Mouse (Mus musculus): ENCODE data around the gene Brpf1.

Brpf1 gene

DNA sequence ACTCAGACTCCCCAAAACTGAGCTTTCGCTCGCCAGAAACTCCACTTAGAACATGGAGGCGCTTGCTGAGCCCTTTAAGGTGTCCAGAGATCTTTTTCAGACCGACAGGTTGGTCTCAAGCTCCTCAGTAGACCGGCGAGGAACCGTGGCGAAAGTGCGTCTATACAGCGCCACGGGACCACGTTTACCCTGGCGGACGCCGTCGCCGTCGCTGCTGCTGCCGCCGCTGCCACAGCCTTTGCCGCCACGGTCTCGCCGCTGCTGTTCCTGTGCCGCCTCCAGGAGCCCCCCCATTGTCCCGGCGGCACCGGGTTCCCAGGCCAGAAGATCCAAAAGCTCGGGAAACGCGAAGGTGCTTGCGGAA, at the start of gene Brpf1:
TSS of gene Brpf1 (plus strand) at position 152 of the 364 bp plus-strand sequence.
- DNase-seq = no peak

DNA sequence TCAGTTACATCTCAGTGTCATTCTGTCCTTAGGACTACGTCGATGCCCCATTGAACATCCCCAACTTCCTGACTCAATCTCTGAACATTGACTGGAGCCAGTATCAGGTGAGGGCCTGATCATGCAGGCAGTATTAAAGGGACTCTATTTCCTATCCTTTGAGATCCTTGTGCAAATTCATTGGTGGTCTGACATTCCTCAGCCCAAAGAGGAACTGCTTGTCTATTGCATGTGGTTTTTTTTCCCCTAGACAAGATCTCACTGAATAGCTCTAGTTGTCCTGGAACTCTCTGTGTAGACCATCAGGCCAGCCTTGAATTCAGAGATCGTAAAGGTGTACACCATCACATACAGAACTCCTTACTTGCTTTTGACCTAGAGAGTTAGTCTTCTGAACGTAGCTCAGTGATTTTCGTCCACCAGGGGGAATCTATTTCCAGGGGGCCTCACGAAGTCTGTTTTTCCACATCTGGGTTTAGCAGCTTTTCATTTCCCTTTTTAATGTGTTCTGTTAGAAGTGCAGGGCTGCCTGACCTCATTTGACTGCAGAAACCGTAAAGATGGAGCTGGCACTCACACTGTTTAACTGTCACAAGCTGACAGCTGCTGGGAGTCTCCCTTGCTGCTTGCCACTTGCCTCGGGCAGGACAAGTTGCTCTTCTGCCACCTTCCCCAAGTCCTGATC, 45.6 kb upstream of the Brpf1 start:
- DNase-seq = no peak

DNA sequence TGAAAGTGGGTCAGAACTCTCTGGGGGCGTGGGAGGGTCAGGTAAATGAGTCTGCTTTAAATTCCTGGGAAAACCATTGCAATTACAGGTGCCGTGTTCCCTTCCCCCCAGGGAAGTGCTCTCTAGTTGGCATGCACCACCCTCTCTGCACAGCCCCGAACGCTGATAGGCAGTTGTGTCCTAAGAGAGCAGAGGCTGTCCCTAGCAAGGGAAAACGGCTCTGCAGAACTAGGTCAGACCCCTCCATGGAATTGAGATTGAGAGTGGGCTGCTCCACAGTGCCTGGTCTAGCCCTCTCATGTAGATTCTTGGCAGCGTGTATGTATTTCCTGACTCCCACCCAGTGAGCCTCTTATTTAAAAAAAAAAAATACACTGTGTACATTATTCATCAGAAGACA, 43.4 kb upstream of the Brpf1 start:
- no peak for DNase-seq

DNA sequence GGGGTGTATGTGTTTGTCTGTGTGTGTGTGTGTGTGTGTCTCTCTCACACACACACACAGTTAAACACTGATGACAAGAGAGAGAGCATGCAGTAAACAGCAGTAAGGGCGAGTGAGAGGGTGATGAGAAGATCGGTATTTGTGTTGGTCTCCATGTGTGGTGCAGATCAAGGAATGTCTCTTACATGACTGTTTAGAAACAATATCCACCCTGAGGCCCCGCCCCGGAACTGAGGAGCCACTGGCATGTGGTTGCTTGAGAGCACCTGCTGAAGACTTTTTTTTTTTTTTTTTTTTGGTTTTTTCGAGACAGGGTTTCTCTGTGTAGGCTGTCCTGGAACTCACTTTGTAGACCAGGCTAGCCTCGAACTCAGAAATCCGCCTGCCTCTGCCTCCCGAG, 42.5 kb upstream of the Brpf1 start:
- no peak for DNase-seq

DNA sequence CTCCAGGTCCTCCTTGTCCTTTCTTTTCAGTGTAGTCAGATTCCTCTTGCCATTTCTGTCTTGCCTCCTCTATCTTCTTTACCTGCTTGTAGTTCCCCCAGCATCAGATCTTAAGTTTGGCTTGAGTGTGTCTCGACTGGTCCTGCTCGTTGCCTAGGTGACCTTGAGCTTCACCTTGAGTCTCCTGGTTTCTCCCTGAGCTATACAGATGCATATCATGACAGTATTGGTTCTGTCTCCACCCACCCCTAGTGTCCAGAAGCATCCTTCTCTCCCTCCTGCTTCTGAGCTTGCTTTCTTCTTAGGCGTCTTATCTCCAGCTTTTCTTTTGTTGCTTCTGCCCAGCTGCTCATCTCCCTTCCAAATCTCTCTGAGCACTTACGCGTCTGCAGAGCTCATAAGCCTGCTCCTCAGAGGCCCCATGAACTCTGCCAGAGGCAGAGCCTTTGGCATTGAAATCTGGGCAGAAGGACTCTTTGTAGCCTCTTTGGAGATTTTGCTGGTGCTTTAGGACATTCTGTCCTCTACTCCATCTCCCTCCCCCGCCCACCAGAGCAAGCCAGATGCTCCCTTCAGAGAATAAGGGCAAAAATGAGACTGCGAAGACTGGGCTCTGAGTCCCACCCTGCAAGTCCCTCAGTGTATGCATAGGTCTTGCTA, 39.8 kb upstream of the Brpf1 start:
- DNase-seq = no peak

DNA sequence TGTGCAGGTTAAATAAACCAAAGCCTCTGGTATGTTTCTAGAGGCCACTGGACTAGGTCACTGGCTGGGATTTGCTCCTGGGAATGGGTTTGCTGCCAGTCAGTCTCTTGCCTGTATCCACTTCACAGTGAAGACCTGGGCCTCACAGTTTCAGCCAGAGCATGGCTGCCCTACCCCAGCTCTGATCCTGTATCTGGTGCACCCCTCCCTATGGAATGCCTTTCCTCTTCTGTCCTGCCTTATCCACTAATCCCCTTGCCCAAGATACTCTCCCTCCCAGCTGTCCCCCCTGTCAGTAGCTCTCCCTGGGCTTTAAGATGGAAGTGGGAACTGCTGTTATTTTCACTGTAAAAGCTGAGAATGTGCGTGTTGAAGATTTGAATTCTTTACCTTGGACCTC, 38.9 kb upstream of the Brpf1 start:
- DNase-seq = no peak

DNA sequence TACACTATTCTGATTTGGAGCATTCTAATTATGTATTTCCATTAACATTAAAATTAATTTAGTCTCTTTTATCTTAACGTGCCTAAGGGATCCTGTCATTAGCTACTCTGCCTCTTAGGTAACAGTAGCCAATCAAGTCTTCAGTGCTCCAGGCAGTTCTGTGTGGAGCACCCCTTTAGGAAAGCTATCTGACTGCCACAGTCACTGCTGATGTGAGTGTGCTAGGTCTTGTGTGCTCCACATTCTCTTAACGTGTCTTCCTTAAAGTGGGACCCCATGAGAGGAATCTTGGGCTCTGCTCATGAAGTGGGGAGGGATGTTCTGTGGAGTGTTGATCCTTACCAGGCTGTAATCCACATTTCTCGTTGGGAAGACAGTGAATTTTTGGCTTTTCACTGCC, 34.6 kb upstream of the Brpf1 start:
- DNase-seq = no peak

DNA sequence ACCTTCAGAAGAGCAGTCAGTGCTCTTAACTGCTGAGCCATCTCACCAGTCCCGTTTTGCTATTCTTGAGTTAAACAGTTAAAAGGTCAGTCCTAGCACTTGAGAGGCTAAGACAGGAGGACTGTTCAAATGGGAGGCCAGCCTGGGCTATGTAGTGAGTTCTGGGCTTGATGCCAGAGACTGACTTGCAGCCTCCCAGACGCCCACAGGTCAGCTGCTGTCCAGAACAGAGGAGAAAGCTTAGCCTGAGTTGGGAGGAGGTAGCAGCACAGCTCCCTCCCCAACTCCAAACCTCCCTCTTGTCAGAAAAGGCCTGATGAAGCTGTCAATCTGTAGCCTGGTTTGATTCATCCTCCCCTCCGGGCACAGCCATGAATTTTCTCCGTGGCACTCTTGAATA, 30.1 kb upstream of the Brpf1 start:
- no peak for DNase-seq

DNA sequence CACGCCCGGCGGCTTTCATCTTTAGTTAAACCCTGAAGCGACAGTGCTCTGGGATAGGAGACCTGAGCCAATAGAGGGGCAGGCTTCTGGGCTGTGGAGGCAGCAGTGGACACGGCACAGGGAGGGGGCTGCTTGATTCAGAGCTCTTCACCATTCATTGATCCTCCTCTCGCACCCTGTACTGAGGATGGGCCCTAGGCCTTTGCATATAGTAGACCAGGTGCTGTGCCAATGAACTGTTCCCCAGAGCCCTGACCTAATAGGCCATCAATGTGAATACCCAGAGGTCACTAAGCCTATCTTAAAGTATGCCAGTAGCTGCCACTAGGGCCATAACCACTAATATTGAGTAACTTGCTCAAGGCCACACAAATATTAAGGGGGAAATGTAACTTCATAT, 25.3 kb upstream of the Brpf1 start:
- DNase-seq = no peak

DNA sequence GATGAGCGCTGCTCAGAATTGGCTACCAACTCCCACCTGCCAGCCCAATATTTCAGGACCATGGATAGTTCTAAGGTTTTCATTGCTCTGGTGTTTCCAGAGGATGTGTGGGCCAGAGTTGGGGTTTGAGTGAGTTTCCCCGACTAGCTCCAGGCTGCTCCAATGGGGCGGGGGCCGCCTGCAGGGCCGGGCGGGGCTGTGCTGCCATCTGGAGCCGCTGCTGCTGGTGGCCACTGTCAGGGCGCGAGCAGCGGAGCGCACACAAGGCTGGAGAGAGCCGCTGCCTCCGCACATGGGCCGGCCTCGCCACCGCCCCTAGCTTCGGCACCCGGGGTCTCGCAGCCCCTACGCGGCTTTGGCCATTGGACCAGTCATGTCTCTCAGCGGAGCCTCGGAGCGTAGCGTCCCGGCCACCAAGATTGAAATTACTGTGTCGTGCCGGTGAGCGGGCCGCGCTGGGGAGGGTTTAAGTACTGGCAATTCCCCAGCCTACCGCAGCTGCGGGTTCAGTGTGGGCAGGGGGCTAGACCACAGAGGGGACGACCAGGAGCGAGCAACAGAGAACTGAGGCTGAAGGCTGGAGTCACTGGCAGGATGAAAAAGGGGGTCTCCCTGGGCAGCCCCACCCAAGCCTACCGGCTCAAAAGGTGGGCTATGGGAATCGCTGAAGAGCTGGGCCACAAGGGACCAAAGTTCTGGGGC, 24.7 kb upstream of the Brpf1 start, which contains the start of gene Cpne9:
TSS of gene Cpne9 (plus strand) at position 207 of the 702 bp plus-strand sequence.
- DNase-seq = no peak

DNA sequence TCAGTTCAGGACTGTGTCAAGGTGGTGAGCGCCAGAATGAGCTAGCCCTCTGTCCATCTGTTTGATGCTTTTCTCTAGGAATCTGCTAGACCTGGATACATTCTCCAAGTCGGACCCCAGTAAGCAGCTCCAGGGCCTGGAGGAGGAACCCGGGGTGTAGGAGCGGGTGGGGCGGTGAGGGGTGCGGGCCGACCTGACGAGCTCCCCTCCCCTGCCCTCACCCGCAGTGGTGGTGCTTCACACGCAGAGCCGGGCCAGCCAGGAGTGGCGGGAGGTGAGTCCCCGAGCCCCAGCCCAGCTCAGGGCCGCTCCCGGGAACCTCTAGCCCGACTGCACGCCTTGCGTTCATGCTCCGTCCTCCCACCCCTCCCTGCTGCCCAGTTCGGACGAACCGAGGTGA, 24.0 kb upstream of the Brpf1 start:
- no peak for DNase-seq

DNA sequence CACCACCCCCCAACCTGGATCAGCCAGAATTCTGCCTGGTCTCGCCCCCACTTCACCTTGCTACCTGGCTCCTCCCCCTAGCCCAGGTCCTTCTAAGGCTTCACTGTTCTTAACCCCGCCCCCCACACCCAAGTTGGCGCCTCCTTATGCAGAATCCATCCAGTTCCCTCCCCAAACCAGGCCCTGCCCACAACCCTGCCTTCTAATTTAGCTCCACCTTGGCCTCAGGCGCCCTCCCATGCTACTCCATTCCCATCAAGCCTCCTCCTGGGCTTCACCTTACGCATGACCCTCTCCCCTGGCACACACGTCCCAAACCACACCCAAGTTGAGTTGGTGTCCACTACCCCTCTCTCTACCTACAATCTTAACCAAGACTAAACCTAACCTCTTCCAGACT, 23.4 kb upstream of the Brpf1 start:
- no peak for DNase-seq

DNA sequence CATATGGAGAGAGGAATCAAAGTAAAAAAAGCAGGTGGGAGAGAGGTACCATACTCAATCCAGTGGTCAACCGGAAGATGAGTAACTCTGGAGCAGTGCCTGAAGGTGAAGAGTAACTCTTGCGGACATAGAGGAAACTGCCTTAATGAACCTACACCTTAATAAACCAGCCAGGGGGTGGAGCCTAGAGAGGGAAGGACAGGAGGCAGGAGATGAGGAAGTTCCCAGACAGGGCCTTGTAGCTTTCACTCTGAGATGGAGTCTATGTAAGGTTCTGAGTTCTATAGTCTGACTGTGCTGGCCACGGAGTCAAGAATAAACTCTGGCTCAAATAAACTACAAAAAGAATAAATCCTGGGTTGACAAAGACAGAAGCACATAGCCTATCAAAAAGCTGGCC, 22.0 kb upstream of the Brpf1 start:
- DNase-seq = no peak

DNA sequence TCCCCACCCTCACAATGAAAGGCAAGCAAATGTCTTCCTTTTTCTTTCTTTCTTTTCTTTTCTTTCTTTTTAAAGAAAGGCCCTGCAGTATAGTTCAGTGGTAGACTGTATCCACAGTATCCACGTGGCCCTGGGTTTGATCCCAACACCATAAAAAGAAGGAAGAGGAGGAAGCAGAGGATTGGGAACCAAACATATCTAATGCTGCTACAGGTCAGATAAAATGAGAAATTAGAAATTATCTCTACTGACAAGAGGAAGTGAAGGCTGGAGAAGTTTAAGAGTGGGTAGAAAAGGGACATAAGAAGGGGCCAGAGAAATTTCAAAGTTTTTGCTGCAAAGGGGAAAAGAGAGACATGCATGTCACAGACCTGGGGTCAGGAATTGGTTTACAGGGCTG, 20.6 kb upstream of the Brpf1 start:
- DNase-seq = no peak

DNA sequence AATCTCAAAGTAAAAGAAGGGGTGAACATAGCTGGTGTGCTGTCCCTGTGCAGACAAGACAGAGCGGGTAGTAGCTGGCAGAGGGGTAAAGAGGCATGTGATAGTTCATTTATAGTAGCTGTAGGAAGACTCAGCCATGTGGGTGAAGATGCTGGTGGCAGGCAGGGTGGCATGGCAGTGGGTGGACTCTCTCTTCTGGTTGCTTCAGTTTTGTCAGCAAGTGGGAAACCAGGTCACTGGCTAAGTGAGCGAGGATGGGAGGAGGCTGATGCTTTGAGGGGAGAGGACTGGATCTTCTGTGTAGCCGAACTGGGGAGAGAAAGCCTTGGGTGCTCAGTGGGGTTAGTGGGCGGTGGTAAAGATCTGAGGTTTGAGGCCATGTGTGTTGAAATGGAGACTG, 19.7 kb upstream of the Brpf1 start:
- no peak for DNase-seq

DNA sequence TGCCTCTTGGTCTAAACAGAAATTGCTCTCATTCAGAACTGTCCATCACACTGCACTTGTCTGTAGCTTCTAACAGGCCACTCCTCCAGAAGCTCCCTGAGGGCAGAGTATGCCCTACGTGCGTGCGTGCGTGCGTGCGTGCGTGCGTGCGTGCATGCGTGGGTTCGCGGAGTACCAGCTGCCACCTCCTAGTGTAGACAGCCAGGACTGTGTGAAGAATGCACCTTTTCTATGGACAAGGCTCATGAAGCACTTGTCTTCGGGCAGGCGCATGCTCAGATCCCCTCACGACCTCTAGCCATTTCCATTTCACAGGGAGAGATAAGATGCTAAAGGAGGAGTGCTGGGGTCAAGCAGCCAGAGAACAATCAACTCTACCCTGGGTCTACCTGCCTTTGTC, 17.6 kb upstream of the Brpf1 start:
- no peak for DNase-seq

DNA sequence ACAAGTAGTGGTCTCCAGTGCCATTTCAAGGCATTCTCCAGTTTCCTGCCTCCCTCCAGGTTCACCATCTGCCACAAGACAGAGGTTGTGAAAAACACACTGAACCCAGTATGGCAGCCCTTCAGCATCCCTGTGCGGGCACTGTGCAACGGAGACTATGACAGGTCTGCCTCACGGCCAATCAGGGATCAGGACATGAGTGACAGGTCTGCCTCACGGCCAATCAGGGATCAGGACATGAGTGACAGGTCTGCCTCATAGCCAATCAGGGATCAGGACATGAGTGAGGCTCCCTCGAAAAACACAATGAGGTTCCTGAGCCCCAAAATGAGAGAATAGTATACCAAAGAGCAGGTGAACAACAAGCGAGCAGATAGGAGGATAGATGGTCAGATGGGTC, 16.6 kb upstream of the Brpf1 start:
- no peak for DNase-seq

DNA sequence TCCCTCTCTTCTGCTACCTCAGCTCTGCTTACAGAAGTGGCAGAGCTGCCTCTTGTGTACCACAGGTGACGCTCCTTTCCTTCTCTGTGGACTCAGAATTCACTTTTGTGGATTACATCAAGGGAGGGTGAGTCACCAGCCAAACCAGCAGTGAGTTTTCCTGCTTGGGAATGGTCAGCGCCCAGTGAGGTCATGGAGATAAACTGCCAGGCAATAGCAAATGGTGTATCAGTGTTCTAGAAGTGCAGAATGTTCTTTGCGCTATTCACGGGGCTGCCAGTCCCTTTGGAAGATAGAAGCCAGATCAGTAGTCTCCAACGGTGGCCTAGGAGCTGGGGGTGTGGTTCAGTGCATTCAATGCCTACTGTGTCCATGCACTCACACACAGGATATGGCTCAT, 14.0 kb upstream of the Brpf1 start:
- no peak for DNase-seq

DNA sequence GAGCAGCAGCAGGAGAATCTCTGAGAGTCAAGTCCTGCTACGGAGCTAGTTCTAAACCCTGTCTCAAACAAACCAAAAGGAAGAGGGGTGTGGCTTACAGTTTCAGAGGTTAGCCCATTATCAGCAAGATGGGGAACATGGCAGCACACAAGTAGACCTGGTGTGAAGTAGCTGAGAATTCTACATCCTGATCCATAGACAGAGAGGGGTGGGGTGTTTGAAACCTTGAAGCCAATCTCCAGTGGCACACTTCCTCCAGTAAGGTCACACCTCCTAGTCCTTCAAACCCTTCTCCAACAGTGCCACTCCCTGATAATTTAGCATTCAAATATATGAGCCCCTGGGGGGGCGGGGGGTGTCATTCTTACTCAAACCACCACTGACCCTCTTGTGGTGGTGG, 10.9 kb upstream of the Brpf1 start:
- DNase-seq = no peak

DNA sequence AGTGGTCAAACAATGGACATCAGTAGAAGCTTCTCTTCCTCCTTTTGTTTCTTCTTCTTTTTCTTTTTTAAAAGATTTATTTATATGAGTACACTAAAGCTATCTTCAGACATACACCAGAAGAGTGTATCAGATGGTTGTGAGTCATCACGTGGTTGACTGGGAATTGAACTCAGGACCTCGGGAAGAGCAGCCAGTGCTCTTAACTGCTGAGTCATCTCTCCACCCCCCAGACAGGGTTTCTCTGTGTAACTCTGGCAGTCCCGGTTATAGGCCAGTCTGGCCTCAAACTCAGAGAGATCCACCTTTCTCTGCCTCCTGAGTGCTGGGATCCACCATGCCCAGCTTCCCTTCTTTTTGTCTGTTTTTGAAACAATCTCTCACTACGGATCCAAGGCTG, 10.3 kb upstream of the Brpf1 start:
- DNase-seq = no peak

DNA sequence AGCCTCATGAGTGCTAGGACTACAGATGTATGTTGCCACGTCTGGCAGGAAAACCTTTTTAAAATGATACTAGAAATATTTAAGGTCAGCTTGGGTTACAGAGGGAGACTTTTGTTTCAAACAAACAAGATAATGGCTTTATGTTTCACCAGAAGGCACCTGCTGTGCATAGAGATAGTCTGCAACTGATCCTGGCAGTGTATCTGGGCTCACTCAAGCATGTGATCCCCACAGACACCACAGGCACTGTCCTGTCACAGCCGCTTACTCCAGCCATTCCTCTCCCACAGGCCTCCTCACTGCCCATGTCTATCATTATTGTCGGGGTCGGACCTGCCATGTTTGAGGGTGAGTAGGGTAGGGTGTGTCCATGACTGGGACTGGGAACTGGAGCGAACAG, 5.6 kb upstream of the Brpf1 start:
- no peak for DNase-seq

DNA sequence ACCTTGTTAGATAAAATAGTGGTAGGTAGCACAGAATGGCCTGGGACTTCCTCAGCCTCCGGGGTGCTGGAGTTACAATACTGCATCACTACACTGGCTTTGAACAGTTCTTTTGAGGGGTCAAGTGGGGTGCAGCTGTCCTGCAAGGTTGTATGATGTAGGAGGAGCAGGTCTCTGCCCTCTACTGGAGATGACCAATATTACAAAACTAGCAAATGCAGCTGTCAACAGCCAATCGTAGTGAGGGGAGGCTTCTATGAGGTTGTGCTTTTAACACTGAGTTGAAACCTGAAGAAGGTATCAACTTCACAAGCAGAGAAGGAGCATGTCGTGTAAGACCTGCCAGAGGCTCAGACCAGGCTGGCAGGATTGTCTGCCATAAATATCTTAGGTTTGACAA, 4.7 kb upstream of the Brpf1 start:
- DNase-seq = no peak

DNA sequence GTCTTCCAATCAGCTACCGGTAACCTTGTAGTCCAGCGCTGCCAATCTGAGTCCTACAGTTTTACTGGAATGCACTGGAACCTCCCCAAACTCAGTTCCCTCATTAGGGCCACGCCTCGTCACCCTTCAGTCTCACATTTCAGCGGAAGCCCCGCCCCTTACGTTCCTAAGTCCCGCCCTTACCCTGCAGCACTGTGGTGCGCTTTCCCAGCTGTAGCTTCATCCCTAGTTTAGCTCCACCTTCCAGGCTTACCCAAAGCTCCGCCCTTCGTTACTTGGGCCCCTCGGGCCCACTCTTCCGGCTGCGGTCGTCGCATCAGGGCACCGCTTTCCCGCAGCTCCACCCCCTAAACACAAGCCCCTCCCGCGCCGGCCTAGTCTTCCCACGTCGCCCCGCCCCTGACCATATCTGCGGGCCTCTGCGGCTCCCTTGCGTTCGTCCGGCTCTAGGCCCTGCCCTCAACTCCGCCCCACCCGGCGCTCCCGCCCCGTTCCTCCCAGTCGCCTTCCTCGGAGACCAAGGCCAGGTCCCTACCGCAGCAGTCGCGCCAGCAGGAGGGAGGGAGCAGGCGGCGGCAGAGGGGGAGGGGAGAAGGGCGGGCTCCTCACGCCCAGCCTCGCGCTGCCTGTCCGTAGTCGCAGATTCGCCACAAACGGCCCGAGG, 483 bp upstream of the Brpf1 start:
- DNase-seq = peak; percentile 99 to 100
